Mouse (Mus musculus) spleen, adult 2 months (tissue): ENCODE data around the gene Ufl1. TPM values are rescaled to one million over a fixed set of nuclear protein-coding genes. Genes with fewer than 3 reads are reported as not detected.
"Not testable (repeated sequence)": the region's sequence is repeated elsewhere in the genome, so short reads cannot be mapped to it uniquely, and the experiment has no call there.

Experiments used
- DNase-seq, 2 experiments: peaks; one replicate each; pipeline versions ENCODE4 v3.0.0 to v3.0.0-alpha.2; 2012 to 2021; ENCODE audit warnings: low spot score in 2 of 2, low read depth in 1 of 2
- H3K27ac ChIP-seq: fragments of 200-500 bp; 2 replicates; pipeline ENCODE4 v1.5.1; 2012; ENCODE audit warnings: low read length, inconsistent platforms; ENCODE audit not compliant: insufficient read depth
- H3K27me3 ChIP-seq: fragments of 200-500 bp; 2 replicates; pipeline ENCODE4 v1.6.1; 2012; ENCODE audit warnings: mild to moderate bottlenecking, moderate library complexity, low read length, inconsistent platforms; ENCODE audit not compliant: control insufficient read depth, insufficient read depth
- H3K36me3 ChIP-seq: fragments of 200-500 bp; 2 replicates; pipeline ENCODE4 v1.6.1; 2012; ENCODE audit warnings: mild to moderate bottlenecking, low read length, inconsistent platforms; ENCODE audit not compliant: control insufficient read depth, insufficient read depth
- H3K4me1 ChIP-seq: fragments of 200-500 bp; 2 replicates; pipeline ENCODE4 v1.6.1; 2011; ENCODE audit warnings: inconsistent platforms; ENCODE audit not compliant: control insufficient read depth, insufficient read depth, insufficient read length
- H3K4me3 ChIP-seq: fragments of 200-500 bp; 2 replicates; pipeline ENCODE4 v1.5.1; 2011; ENCODE audit warnings: mild to moderate bottlenecking, inconsistent platforms; ENCODE audit not compliant: insufficient read depth, insufficient read length; ENCODE audit errors: extremely low read depth
- CTCF ChIP-seq: fragments of 200-500 bp; IDR thresholded peaks from 2 replicates; pipeline ENCODE4 v1.5.1; 2011; ENCODE audit warnings: mild to moderate bottlenecking, inconsistent platforms; ENCODE audit not compliant: insufficient read depth, insufficient read length, insufficient replicate concordance; ENCODE audit errors: extremely low read depth
- POLR2A ChIP-seq: fragments of 200-500 bp; IDR thresholded peaks from 2 replicates; pipeline ENCODE4 v1.6.1; 2011; ENCODE audit warnings: low read depth, low read length, inconsistent platforms
- WGBS: fragments of 180-500 bp; shearing (Covaris S2); methylation state at CpG from one replicate; pipeline ENCODE4 v1.1.7; 2018; 5-methylcytosine and 5-hydroxymethylcytosine counted together
- polyA plus RNA-seq: library from polyadenylated mRNA; depleted of rRNA; stranded (reverse); fragments of >200 nt; gene quantifications from 2 replicates; pipeline ENCODE4 v1.2.3, GENCODE M21; 2012

Ufl1 gene
- polyA plus RNA-seq, 1 experiment = 2.7 TPM

- H3K27me3 ChIP-seq = no peaks in the 10 kb centered on the region
- TF ChIP-seq POLR2A (no peak), CTCF (no peak)
Measured at GRCm38 (mm10) chr4:25271926-25272325, 9.7 kb downstream of the Ufl1 start.

GRCm38 (mm10) chr4:25267144-25267543, 14.5 kb downstream of the Ufl1 start:
- TF ChIP-seq POLR2A (no peak), CTCF (no peak)
- no peaks in the 10 kb centered on the region for H3K27me3 ChIP-seq
- peaks cover 32% of the 10 kb centered on the region for H3K36me3 ChIP-seq
- no peak overlapping the region for H3K27ac ChIP-seq
- no peak overlapping the region for H3K4me3 ChIP-seq
- no peaks in the 10 kb centered on the region for H3K4me1 ChIP-seq
- WGBS = 84% methylated on average over 3 of the region's 3 CpGs
- no peak for DNase-seq

More at GRCm38 (mm10) chr4:25271926-25272325, 9.7 kb downstream of the Ufl1 start:
- Histone ChIP-seq H3K27ac (no peak overlapping the region), H3K4me3 (no peak overlapping the region), H3K36me3 (peaks cover 34% of the 10 kb centered on the region), H3K4me1 (no peaks in the 10 kb centered on the region)
- 51% methylated on average over 1 of the region's 1 CpGs for WGBS
- no peak for DNase-seq

GRCm38 (mm10) chr4:25257822-25258398, 23.7 kb downstream of the Ufl1 start:
- TF ChIP-seq CTCF = no peak
- TF ChIP-seq POLR2A = no peak
- no peak overlapping the region for H3K4me3 ChIP-seq
- 90% methylated on average over 7 of the region's 7 CpGs for WGBS
- H3K27me3 ChIP-seq = no peaks in the 10 kb centered on the region
- DNase-seq = no peak
- no peaks in the 10 kb centered on the region for H3K4me1 ChIP-seq
- no peak overlapping the region for H3K27ac ChIP-seq
- H3K36me3 ChIP-seq = peaks cover 19% of the 10 kb centered on the region

- H3K4me3 ChIP-seq = no peak within 1 kb of the TSS
- DNase-seq = no peak
- no peak within 1 kb of the TSS for H3K27ac ChIP-seq
- TF ChIP-seq POLR2A = no peak
- TF ChIP-seq CTCF = no peak
- no peaks in the 10 kb centered on the region for H3K4me1 ChIP-seq
- no peaks in the 10 kb centered on the region for H3K27me3 ChIP-seq
- WGBS = 93% methylated on average over 3 of the region's 3 CpGs
- H3K36me3 ChIP-seq = no peaks in the 10 kb centered on the region
Measured at GRCm38 (mm10) chr4:25242776-25243175, 38.8 kb downstream of the Ufl1 start, which contains the start of gene Fhl5. Fhl5 (minus strand) TSS chr4:25242876.

- H3K36me3 ChIP-seq, H3K27me3 ChIP-seq, H3K4me3 ChIP-seq, DNase-seq, H3K4me1 ChIP-seq, H3K27ac ChIP-seq: not testable (repeated sequence)
- WGBS = 89% methylated on average over 1 of the region's 1 CpGs
Measured at GRCm38 (mm10) chr4:25235663-25236062, 46.0 kb downstream of the Ufl1 start.

GRCm38 (mm10) chr4:25233767-25234166, 47.9 kb downstream of the Ufl1 start:
- not testable (repeated sequence) for H3K27me3 ChIP-seq, DNase-seq, H3K36me3 ChIP-seq, H3K27ac ChIP-seq, H3K4me3 ChIP-seq, H3K4me1 ChIP-seq
- 89% methylated on average over 1 of the region's 1 CpGs for WGBS

- H3K36me3 ChIP-seq = no peaks in the 10 kb centered on the region
- WGBS = 96% methylated on average over 3 of the region's 3 CpGs
- TF ChIP-seq CTCF (no peak), POLR2A (no peak)
- H3K27ac ChIP-seq = no peak overlapping the region
- H3K4me1 ChIP-seq = no peaks in the 10 kb centered on the region
- DNase-seq = no peak
- no peaks in the 10 kb centered on the region for H3K27me3 ChIP-seq
- no peak overlapping the region for H3K4me3 ChIP-seq
Measured at GRCm38 (mm10) chr4:25232546-25232945, 49.1 kb downstream of the Ufl1 start.
